Comparison of ENCODE assay signal across 18 mouse cellular contexts in genomic region chr2:173857006-173857405, GRCm38 (mm10).
"Had no signal": no experiment of that assay in that cellular context is flagged by ENCODE, and none has a peak within 500 bp of the region (broad histone marks: within the 10 kb centered on the region; RNA-seq: fewer than 3 reads in every experiment).

No protein-coding gene starts in this region.

- DNase-seq: liver, embryonic 13.5 days; lung, adult 18-20 months; lung, embryonic 14.5 days; lung, postnatal 10 days; lung, postnatal 36 days; retina, postnatal 1 day; right cerebral cortex, adult 18-20 months; right cerebral cortex, postnatal 25 days; right cerebral cortex, postnatal 4 days; spleen, adult 18-20 months had no signal

- H3K4me3 ChIP-seq: liver, embryonic 13.5 days; liver, embryonic 15.5 days; megakaryocyte, embryonic 14.5 days; midbrain, embryonic 13.5 days; midbrain, embryonic 15.5 days; myocyte; neural tube, embryonic 13.5 days; neural tube, embryonic 15.5 days had no signal

- H3K4me1 ChIP-seq: liver, embryonic 13.5 days; liver, embryonic 15.5 days; megakaryocyte, embryonic 14.5 days had no signal

- H3K27me3 ChIP-seq: liver, embryonic 13.5 days; liver, embryonic 15.5 days; megakaryocyte, embryonic 14.5 days; midbrain, embryonic 13.5 days; midbrain, embryonic 15.5 days; neural tube, embryonic 13.5 days; neural tube, embryonic 15.5 days had no signal

- H3K36me3 ChIP-seq: liver, embryonic 13.5 days; liver, embryonic 15.5 days; midbrain, embryonic 13.5 days; midbrain, embryonic 15.5 days; neural tube, embryonic 13.5 days; neural tube, embryonic 15.5 days had no signal

- H3K27ac ChIP-seq: liver, embryonic 13.5 days; liver, embryonic 15.5 days; macrophage; midbrain, embryonic 13.5 days; midbrain, embryonic 15.5 days; neural tube, embryonic 13.5 days; neural tube, embryonic 15.5 days had no signal

- ATAC-seq: midbrain, embryonic 13.5 days; midbrain, embryonic 15.5 days had no signal
